Mouse (Mus musculus): ENCODE data around the gene Scd2. TPM values are rescaled to one million over a fixed set of nuclear protein-coding genes. Genes with fewer than 3 reads are reported as not detected.

Gene Scd2
- total and polyA plus RNA-seq, 2 experiments = 2.2 to 2.9 TPM

GRCm38 (mm10) chr19:44335876-44336662 lies 42.6 kb downstream of the Scd2 start:
- H3K79me2 ChIP-seq (ENCODE audit: control insufficient read depth, insufficient read depth, low read length) = no peaks in the 10 kb centered on the region
- TF ChIP-seq POLR2A (IDR thresholded peaks at IDR 0.05; ENCODE audit: extremely low read depth, insufficient read depth, low read length) (no peak), CTCF (IDR thresholded peaks at IDR 0.05; ENCODE audit: low read depth, low read length) (no peak)
- H3K27me3 ChIP-seq (ENCODE audit: control insufficient read depth, insufficient read depth, low read length) = peaks cover 6% of the 10 kb centered on the region; the same call in 1 of the 2 replicates
- no peaks in the 10 kb centered on the region for H3K4me1 ChIP-seq (ENCODE audit: control insufficient read depth, insufficient read depth, low read length)
- H3K36me3 ChIP-seq (ENCODE audit: control insufficient read depth, insufficient read depth, low read length) = no peaks in the 10 kb centered on the region
- WGBS = 75% methylated on average over 6 of the region's 6 CpGs
- no peak overlapping the region for H3K4me3 ChIP-seq (ENCODE audit: insufficient read depth, low read depth, low read length)
- DNase-seq (ENCODE audit: extremely low read depth, low read depth, low spot score) = no peak
- H3K27ac ChIP-seq (replicated peaks; ENCODE audit: insufficient read depth, low read depth, low read length) = no peak overlapping the region
- no peak overlapping the region for H3K9ac ChIP-seq (ENCODE audit: low read depth, low read length)

- Histone ChIP-seq H3K79me2 (ENCODE audit: control insufficient read depth, insufficient read depth, low read length) (no peaks in the 10 kb centered on the region), H3K36me3 (ENCODE audit: control insufficient read depth, insufficient read depth, low read length) (no peaks in the 10 kb centered on the region), H3K4me3 (ENCODE audit: insufficient read depth, low read depth, low read length) (no peak overlapping the region), H3K27ac (replicated peaks; ENCODE audit: insufficient read depth, low read depth, low read length) (no peak overlapping the region), H3K27me3 (ENCODE audit: control insufficient read depth, insufficient read depth, low read length) (peaks cover 12% of the 10 kb centered on the region; the same call in 1 of the 2 replicates), H3K9ac (ENCODE audit: low read depth, low read length) (no peak overlapping the region), H3K4me1 (ENCODE audit: control insufficient read depth, insufficient read depth, low read length) (no peaks in the 10 kb centered on the region)
- WGBS = 87% methylated on average over 8 of the region's 8 CpGs
- no peak for TF ChIP-seq CTCF (IDR thresholded peaks at IDR 0.05; ENCODE audit: low read depth, low read length)
- no peak for TF ChIP-seq POLR2A (IDR thresholded peaks at IDR 0.05; ENCODE audit: extremely low read depth, insufficient read depth, low read length)
- no peak for DNase-seq (ENCODE audit: extremely low read depth, low read depth, low spot score)
Measured at GRCm38 (mm10) chr19:44349689-44350088, 56.2 kb downstream of the Scd2 start.

GRCm38 (mm10) chr19:44351756-44352155 lies 58.3 kb downstream of the Scd2 start:
- H3K9ac ChIP-seq (ENCODE audit: low read depth, low read length) = no peak overlapping the region
- H3K36me3 ChIP-seq (ENCODE audit: control insufficient read depth, insufficient read depth, low read length) = no peaks in the 10 kb centered on the region
- 83% methylated on average over 7 of the region's 7 CpGs for WGBS
- H3K27me3 ChIP-seq (ENCODE audit: control insufficient read depth, insufficient read depth, low read length) = peaks cover 14% of the 10 kb centered on the region; the same call in 1 of the 2 replicates
- no peak for TF ChIP-seq CTCF (IDR thresholded peaks at IDR 0.05; ENCODE audit: low read depth, low read length)
- no peak for TF ChIP-seq POLR2A (IDR thresholded peaks at IDR 0.05; ENCODE audit: extremely low read depth, insufficient read depth, low read length)
- H3K27ac ChIP-seq (replicated peaks; ENCODE audit: insufficient read depth, low read depth, low read length) = no peak overlapping the region
- H3K4me1 ChIP-seq (ENCODE audit: control insufficient read depth, insufficient read depth, low read length) = no peaks in the 10 kb centered on the region
- H3K4me3 ChIP-seq (ENCODE audit: insufficient read depth, low read depth, low read length) = no peak overlapping the region
- H3K79me2 ChIP-seq (ENCODE audit: control insufficient read depth, insufficient read depth, low read length) = no peaks in the 10 kb centered on the region
- DNase-seq (ENCODE audit: extremely low read depth, low read depth, low spot score) = no peak

Other genes with a start within 250 kb of the Scd2 start
- gene Erlin1, start 223.9 kb upstream of the Scd2 start, total RNA-seq (2014; rRNA removed) = 27.8 and 44.2 TPM in 2 replicates
- gene Erlin1, start 223.9 kb upstream of the Scd2 start, polyA plus RNA-seq (2012; rRNA removed) = 14.2 and 19.0 TPM in 2 replicates
- 104 and 129 TPM in 2 replicates for gene Chuk, start 186.2 kb upstream of the Scd2 start, total RNA-seq (2014; rRNA removed)
- gene Chuk, start 186.2 kb upstream of the Scd2 start, polyA plus RNA-seq (2012; rRNA removed) = 28.7 and 34.7 TPM in 2 replicates
- gene Cwf19l1, start 157.8 kb upstream of the Scd2 start, total RNA-seq (2014; rRNA removed) = 12.4 and 14.1 TPM in 2 replicates
- gene Cwf19l1, start 157.8 kb upstream of the Scd2 start, polyA plus RNA-seq (2012; rRNA removed) = 10.8 and 12.0 TPM in 2 replicates
- gene Bloc1s2, start 147.2 kb upstream of the Scd2 start, total RNA-seq (2014; rRNA removed) = 16.6 and 17.9 TPM in 2 replicates
- gene Bloc1s2, start 147.2 kb upstream of the Scd2 start, polyA plus RNA-seq (2012; rRNA removed) = 25.4 and 26.2 TPM in 2 replicates
- not detected in 2 replicates for gene Pkd2l1, start 101.2 kb upstream of the Scd2 start, total RNA-seq (2014; rRNA removed)
- not detected in 2 replicates for gene Pkd2l1, start 101.2 kb upstream of the Scd2 start, polyA plus RNA-seq (2012; rRNA removed)
- gene Scd3, start 90.4 kb upstream of the Scd2 start, total RNA-seq (2014; rRNA removed) = 0.20 TPM in 1 of 2 replicates, not detected in the other
- 0.02 TPM in 1 of 2 replicates, not detected in the other for gene Scd3, start 90.4 kb upstream of the Scd2 start, polyA plus RNA-seq (2012; rRNA removed)
- gene Scd4, start 39.4 kb downstream of the Scd2 start, total RNA-seq (2014; rRNA removed) = 0.09 TPM in 1 of 2 replicates, not detected in the other
- 0.07 TPM in 1 of 2 replicates, not detected in the other for gene Scd4, start 39.4 kb downstream of the Scd2 start, polyA plus RNA-seq (2012; rRNA removed)
- gene Scd1, start 114.2 kb downstream of the Scd2 start, total RNA-seq (2014; rRNA removed) = 1,338 and 2,774 TPM in 2 replicates
- gene Scd1, start 114.2 kb downstream of the Scd2 start, polyA plus RNA-seq (2012; rRNA removed) = 5,589 and 8,115 TPM in 2 replicates
- gene Wnt8b, start 199.8 kb downstream of the Scd2 start, total RNA-seq (2014; rRNA removed) = not detected in 2 replicates
- not detected in 2 replicates for gene Wnt8b, start 199.8 kb downstream of the Scd2 start, polyA plus RNA-seq (2012; rRNA removed)

Data from liver, adult 2 months (tissue).